Mouse (Mus musculus) cerebral cortex, adult 2 months (tissue): ENCODE measurements around the gene Satb1.

ENCODE experiments used
- WGBS: fragments of 180-500 bp; shearing (Covaris S2); methylation state at CpG from one replicate; pipeline ENCODE4 v1.1.7; 2018; 5-methylcytosine and 5-hydroxymethylcytosine counted together

Satb1 gene

GRCm38 (mm10) chr17:51777813-51778212, 55.3 kb downstream of the Satb1 start:
- 79% methylated on average over 1 of the region's 1 CpGs for WGBS

GRCm38 (mm10) chr17:51775070-51775881, 57.8 kb downstream of the Satb1 start:
- WGBS = 70% methylated on average over 18 of the region's 18 CpGs

- 66% methylated on average over 8 of the region's 8 CpGs for WGBS
Measured at GRCm38 (mm10) chr17:51763600-51763999, 69.5 kb downstream of the Satb1 start.

- 77% methylated on average over 7 of the region's 7 CpGs for WGBS
Measured at GRCm38 (mm10) chr17:51762503-51762902, 70.6 kb downstream of the Satb1 start.

GRCm38 (mm10) chr17:51760997-51761655, 72.0 kb downstream of the Satb1 start:
- 43% methylated on average over 17 of the region's 17 CpGs for WGBS

- 58% methylated on average over 17 of the region's 17 CpGs for WGBS
Measured at GRCm38 (mm10) chr17:51760251-51760887, 72.7 kb downstream of the Satb1 start.

GRCm38 (mm10) chr17:51759509-51759908, 73.6 kb downstream of the Satb1 start:
- WGBS = 64% methylated on average over 4 of the region's 4 CpGs

- 73% methylated on average over 4 of the region's 4 CpGs for WGBS
Measured at GRCm38 (mm10) chr17:51752142-51752541, 80.9 kb downstream of the Satb1 start.

GRCm38 (mm10) chr17:51747204-51747603, 85.9 kb downstream of the Satb1 start:
- WGBS = 35% methylated on average over 9 of the region's 9 CpGs

- WGBS = 56% methylated on average over 10 of the region's 10 CpGs
Measured at GRCm38 (mm10) chr17:51742502-51742901, 90.6 kb downstream of the Satb1 start.

GRCm38 (mm10) chr17:51741126-51741525, 92.0 kb downstream of the Satb1 start:
- WGBS = 78% methylated on average over 10 of the region's 10 CpGs

GRCm38 (mm10) chr17:51740246-51740645, 92.8 kb downstream of the Satb1 start:
- 73% methylated on average over 15 of the region's 15 CpGs for WGBS

GRCm38 (mm10) chr17:51724486-51724885, 108.6 kb downstream of the Satb1 start:
- 72% methylated on average over 2 of the region's 2 CpGs for WGBS

- WGBS = 57% methylated on average over 6 of the region's 6 CpGs
Measured at GRCm38 (mm10) chr17:51695711-51696110, 137.4 kb downstream of the Satb1 start.

GRCm38 (mm10) chr17:51695271-51695670, 137.8 kb downstream of the Satb1 start:
- 88% methylated on average over 2 of the region's 2 CpGs for whole genome bisulfite sequencing

GRCm38 (mm10) chr17:51690526-51690925, 142.6 kb downstream of the Satb1 start:
- 89% methylated on average over 2 of the region's 2 CpGs for WGBS

- WGBS = 91% methylated on average over 4 of the region's 4 CpGs
Measured at GRCm38 (mm10) chr17:51687226-51687625, 145.9 kb downstream of the Satb1 start.
